Mouse (Mus musculus) naive thymus-derived CD4-positive, alpha-beta T cell, adult 5 months (primary cell): ENCODE measurements around the gene Wdfy3. TPM values are rescaled to one million over a fixed set of nuclear protein-coding genes. Genes with fewer than 3 reads are reported as not detected.

Experiments
- polyA plus RNA-seq: library from polyadenylated mRNA; unstranded; fragments of 100-300 nt; shearing (Covaris generic); gene quantifications from one replicate; pipeline ENCODE4 v1.2.1, GENCODE M21; 2017

Gene Wdfy3
- polyA plus RNA-seq = not detected

DNA sequence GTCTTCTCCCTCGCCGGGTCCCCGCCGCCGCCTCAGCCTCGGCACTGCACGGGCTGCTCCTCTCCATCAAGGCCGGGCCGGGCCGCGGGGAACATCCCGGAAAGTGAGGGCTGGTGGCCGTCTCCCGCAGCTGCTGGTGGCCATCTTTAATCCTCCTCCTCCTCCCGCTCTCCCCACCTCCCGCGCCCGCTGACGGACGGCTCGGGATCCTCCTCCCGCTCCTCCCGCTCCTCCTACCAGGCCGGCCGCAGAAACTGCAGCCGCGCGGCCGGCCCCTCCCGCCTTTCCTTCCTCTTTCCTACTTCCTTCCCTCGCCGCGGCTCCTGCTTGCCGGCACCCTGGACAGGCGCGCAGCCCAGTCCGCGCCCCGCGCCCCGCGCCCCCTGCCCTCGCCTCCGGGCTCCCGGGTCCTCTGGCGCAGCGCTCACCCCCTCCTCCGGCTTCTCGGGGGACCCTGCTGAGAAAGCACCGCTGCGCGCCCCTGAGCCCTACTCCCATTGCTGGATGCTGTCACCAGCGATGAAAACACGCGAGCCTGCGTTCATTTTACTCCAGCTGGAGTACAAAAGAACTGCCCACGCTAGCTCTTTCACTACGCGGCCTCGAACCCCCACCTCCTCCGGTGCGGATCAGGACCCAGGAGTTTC, at the start of gene Wdfy3:
TSS of gene Wdfy3 (minus strand) at position 155 of the 647 bp plus-strand sequence.

